Mouse (Mus musculus): Measurements from ENCODE around the gene Dnajc13.
A peak's percentile ranks its signal among the peaks of the same experiment; 100 is the strongest.

The Dnajc13 gene

DNA sequence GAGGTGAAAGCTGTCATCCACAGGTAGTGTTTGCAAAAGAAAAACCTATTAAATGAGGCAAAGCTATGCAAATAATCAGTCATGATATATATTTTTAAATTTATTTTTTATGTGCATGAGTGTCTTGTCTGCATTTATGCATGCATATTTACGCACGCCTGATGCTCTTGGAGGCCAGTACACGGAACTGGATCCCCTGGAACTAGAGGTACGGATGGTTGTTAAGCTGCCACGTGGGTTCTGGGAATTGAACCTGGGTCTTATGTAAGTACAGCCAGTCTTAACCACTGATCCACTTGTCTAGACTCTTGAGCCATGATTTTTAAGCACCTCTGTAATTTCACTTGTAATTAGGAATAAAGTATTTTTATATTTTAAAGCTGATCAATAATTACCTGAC, 79.5 kb downstream of the Dnajc13 start:
- DNase-seq (ENCODE audit: low spot score) = no peak

DNA sequence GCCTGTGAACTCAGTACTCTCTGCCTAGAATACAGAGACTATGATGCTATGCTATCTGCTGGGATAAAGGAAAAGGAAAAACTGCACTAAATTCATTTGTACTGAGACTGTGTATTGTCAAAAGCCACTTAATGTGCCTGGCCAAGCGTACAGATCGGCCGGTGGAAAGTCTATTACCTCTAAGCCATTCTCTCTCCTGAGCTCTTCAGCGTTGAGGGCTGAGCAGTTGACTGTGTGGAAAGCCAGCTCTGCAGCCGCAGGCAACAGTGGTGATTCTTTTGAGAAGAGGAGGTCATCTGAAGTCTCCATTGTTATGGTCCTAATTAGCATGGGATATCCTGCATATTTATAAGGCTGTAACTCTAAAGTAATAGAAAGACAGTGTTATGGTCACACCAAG, 80.4 kb downstream of the Dnajc13 start:
- DNase-seq (ENCODE audit: low spot score) = no peak

DNA sequence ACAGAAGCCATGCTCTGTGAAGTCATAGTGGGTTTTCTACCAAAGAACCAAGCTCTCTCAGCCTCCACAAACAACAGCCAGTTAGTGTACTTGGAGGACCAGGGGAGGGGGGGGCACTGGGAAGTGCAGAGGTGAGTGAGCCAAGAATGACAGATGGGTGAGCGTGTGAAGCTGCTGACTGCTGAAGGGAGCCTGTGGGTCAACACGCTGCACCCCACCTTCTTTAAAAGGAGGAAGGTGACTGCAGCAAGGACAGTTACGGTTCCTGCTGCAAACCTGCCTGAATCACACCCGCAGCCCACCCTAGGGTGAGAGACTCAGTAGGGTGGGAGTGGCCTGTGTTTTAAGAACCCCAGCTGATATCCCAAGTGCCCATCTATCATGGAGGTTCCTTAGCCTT, 81.1 kb downstream of the Dnajc13 start:
- DNase-seq (ENCODE audit: low spot score) = no peak

DNA sequence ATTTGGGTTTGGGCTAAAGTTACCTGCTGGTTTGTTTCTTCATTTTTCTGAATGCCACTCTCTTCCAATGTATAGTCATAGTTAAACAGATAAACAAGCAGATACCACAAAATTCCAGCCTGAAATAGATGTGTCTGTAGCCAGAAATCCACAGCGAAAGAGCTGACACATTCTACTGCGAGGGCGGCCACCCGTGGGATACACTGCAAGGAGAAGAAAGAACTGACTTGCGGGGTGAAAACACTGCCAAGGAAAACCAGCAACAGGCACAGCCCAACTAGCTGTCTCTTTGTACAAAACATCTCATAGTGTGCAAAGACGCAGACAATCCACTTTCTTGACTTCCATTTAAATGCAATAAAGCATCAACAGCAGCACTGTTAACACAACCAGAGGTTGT, 82.7 kb downstream of the Dnajc13 start:
- DNase-seq (ENCODE audit: low spot score) = peak; percentile 43

DNA sequence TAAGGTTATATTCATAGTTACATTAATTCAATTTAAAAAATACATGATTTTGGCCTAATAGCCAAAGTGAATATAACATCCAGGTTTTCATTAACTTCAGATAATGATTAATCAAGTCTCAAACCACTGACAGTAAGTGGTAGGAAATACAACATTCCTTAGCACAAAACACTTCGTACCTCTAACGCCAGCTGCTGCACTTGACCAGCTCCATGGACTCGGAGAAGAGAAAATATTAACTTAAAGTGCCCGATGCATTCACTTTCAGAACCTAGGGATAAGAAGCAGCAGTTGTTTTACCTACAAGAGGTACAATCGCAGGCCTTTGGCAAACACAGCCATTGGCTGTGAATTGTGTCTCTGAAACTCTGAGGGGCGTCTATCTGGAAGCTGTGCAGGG, 90.4 kb downstream of the Dnajc13 start:
- no peak for DNase-seq (ENCODE audit: low spot score)

DNA sequence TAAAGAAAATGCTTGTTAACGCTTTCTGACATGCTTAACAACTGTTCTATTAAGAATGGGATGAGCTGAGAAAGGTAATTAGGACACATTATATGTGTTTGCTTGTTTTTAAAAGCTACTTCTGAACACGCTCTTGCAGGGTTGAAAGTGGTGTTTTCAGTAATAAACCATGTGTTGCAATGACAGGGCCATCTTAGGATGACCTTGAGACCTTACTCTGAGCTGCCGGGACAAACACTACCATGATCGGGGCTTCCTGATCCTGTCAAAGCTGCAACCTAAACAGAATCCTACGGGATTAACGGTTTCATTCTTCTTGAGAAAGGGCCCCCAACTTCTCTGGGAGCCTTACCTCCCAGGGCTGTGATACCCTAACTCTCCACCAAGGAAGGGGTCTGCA, 91.1 kb downstream of the Dnajc13 start:
- no peak for DNase-seq (ENCODE audit: low spot score)

DNA sequence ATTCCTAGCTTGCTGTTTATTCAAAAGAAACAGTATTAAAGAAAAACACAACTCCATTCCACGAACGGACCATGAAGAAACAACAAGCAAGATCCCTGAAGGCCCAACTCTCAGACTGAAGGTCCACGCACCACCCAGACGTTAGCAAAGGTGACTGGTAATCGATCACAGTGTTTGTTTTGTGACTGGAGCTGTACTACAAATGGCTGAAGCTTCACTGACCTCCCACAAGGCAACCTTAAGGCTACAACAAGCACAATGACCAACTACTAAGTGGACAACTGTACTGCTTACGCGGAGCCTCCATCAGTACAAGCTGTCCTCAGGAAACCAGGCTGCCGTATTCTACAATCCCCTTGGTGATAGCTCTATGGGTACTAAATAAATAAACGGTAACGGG, 92.7 kb downstream of the Dnajc13 start:
- no peak for DNase-seq (ENCODE audit: low spot score)

DNA sequence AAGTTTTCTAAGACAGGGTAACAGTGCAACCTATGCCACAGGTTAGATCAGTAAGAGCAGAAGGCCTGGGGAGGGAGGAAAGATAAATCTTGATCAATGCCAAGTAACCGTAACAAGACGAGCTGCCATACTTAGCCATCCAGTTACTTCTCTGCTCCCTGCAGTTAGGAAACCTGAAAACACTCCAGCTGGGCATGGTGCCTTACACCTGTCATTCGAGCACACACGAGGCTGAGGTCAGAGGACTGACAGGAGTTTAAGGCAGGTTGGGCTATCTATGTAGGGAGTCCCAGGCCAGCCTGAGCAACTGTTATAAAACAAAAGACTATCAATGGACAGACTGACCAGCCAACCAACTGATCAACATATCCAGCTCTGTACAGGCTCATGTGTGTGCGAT, 96.8 kb downstream of the Dnajc13 start:
- no peak for DNase-seq (ENCODE audit: low spot score)

DNA sequence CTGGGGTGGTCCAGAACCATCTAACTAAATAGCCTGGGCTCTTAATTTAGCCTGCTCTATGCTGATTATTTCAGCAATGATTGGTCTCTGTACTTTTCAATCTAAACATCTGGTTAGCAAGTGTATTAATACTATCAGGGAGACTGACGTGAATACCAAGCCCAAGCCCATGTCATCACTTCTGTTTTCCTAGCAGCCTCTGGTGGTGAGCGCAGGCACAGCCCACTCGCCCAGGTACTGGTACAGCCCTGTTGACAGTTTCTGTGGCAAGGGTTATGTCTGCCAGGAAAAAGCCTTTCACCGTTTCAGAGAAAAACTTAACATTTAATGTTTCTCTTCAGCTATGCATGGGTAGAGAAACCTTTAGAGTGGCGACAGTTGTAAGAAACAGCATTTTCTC, 98.5 kb downstream of the Dnajc13 start:
- DNase-seq (ENCODE audit: low spot score) = no peak

DNA sequence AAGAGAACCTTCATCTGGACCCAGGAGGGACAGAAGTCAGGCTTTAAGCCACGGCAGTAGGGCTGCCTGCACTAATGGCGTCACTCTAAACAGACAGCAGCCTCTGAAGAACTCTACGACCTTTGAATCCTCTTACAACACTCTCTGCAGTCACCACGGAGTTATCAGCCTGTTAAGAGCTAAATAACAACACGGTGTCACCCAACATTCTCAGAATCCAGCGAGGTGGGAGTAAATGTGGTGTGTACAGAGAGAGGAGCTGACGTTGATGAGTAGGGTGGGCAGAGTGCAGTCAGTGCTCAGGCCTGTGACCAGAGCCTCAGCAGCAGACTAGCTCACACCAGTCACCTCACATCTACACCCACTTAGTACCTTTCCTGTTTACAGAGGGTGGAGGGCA, 101.6 kb downstream of the Dnajc13 start:
- DNase-seq (ENCODE audit: low spot score) = no peak

DNA sequence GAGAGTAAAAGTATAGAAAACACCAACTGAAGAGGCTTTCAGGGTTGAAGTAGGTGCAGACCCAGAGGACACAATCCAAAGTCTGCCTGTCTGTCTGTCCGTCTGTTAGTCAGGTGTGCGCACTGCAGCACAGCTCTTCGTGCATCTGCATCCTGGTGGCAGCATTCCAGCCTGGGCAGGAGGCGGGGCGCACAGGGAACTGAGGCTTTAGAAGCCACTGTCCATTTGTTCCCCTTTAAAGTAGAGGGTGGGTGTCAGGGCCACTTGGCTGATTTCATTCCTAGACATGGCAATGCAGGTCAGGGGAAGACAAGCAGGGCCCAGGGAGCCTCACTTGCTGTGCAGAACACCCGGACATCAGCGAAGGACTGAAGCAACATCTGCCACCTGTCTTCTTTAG, 105.4 kb downstream of the Dnajc13 start:
- DNase-seq (ENCODE audit: low spot score) = no peak

DNA sequence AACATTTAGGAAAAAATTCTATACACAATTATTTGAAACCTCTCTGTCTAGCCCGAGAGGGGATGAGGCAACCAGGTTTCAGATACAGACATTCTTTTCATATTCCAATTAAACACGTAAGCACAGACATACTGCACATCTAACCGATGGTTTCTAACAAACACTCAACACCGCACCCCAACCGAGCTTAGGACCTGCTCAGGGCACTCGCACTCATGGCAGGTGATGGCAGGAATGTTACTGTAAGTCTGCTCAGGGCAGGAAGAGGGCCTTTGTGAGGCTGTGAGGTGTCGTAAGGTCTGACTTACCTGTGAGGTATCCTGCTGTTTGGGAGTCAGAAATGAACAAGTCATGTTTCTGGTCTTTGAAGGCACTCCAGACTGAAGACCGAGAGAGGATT, 106.2 kb downstream of the Dnajc13 start:
- no peak for DNase-seq (ENCODE audit: low spot score)

DNA sequence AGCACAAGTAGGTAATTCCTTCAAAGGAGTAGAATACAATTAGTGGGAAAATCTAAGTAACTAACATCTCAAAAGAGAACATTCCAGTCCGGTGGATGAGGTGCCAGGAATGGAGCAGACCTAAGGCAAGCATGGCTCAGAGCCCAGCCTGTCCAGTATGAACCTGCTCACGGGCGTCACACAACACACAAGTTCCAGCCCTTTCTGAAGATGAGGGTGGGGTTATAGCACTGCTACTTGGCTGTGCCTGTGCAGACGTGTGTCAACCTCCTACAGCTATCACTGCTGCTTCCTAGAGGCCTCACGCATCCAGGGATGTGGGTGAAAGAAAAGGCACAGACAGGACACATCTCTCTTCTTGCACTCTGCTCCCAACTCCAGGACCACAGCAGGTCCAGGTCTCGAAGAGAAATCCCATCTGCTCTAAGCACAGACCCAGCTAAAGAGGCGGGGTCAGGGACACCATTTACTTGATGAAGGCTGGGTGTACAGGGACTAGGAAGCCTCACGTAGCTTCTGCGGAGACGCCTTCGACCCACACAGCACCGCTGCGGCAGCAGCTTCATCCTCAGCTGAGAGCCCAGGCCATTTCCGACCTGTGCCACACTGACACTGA, 107.5 kb downstream of the Dnajc13 start:
- DNase-seq (ENCODE audit: low spot score) = no peak

DNA sequence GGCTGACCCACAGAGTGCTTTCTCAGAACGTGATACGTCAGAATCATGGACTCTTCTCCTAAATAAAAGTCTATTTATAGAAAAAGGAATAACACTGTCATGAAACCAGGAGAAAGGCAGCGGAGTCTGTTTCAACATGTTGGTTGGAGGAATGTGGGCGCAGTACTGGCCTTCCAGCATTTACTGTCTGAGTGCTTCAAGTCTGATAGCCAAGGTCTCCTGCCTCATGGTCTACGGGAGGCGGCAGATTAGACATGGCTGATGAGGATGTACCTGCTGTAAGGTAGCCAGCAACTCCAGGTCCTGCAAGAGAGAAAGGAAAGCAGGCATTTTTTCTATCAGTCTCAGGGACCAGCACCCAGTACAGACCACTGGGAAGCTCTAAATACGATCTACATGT, 110.6 kb downstream of the Dnajc13 start:
- DNase-seq (ENCODE audit: low spot score) = no peak

DNA sequence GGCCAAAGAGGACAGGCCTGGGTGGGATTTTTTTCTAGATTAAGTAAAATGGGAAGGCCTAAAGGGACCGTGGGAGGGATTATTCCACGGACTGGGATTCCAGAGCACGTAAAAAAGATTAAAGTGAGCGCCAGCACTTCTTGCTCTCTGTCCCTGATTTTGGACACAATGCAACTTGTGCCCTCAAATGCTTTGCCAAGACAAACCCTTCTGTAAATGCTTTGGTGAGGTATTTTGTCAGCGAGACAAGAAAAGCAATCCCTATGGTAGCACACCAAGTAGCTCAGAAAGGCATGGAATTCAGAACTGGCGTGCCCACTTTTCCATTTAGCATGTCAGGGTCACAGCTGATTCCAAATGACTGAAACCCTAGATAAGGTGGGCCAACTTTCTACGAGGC, 113.8 kb downstream of the Dnajc13 start:
- DNase-seq (ENCODE audit: low spot score) = no peak

DNA sequence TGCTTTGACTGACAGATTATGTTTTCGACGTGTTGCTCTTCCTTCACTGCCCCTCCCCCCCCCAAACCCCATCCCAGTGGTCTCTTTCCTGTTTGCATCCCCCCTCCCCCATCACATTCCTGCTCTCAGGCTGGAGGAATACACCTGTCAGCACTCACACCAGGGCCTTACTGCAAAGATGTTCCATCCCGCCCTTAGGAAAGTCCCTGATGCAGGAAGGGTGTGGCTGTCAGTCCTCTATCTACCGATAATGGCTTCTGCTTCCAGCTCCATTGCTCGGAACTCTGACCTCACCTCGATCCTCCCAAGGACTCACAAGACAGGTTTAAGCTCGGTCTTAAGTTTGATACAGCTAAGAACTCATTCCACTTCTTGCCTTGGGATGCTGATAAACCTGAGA, 116.0 kb downstream of the Dnajc13 start:
- no peak for DNase-seq (ENCODE audit: low spot score)

DNA sequence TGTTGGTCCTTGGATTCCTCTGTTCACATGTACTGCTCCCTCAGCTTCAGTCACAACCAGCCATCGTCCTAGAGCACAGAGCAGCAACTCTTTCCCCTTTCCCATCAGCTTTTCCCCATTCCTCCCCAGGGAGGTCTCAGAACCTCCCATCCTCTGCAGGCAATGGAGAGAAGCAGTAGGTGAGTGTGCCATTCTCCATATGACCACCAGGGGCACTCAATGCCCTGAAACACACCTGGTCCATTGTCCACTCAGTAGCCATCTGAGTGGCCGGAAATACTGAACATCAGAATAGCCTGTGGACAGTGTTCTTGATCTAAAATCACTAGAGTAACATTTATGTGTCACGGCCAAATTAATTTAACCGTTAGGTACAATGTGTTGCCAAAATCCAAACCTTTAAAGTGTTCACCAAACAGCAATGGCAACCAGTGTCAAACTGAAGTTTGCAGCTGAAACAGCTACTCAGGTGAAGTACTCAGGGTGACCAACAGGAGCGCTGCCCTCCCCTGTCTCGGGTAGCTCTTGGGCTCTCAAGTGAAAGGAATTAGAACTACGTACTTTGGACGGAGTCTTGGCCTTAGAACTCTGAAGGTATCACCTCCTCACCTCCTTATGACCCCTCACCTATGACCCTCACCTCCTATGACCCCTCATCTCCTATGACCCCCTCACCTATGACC, 118.3 kb downstream of the Dnajc13 start:
- DNase-seq (ENCODE audit: low spot score) = no peak

DNA sequence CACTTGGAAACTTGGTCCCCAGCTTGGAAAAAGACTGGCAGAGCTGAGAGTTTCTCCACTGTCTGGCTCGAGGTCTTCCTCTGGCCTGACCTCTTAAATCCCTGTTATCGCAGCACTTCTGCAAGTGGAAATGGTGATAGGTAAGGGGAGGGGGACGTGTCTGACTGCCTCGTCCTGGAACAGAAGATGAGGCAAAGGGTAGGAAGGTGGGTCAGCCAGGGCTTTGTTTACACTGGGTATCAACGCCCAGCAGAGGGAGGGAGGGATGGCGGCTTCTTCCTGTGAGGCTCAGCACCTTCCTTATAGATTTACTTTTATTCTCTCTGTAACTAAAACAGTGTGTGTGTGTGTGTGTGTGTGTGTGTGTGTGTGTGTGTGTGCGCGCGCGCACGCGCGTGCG, 119.9 kb downstream of the Dnajc13 start:
- DNase-seq (ENCODE audit: low spot score) = no peak

DNA sequence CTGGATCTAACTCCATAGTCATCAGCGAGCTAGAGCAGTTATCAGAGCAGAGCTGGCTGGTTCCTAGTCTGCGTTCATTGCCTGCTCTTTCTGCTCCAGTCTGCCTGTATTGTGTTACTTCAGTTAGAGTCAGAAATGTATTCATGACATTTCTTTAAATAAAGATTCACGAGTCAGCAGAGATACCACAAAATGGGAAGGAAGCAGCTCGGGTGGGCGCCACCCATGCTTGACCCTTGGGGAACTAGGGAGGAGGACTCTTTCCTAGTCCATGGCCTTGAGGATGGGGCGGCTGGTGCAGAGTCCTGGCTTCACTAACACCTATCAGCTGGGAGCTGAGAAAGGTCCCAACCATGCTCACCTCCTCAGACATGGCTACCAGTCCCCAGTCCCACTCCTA, 122.4 kb downstream of the Dnajc13 start:
- no peak for DNase-seq (ENCODE audit: low spot score)

DNA sequence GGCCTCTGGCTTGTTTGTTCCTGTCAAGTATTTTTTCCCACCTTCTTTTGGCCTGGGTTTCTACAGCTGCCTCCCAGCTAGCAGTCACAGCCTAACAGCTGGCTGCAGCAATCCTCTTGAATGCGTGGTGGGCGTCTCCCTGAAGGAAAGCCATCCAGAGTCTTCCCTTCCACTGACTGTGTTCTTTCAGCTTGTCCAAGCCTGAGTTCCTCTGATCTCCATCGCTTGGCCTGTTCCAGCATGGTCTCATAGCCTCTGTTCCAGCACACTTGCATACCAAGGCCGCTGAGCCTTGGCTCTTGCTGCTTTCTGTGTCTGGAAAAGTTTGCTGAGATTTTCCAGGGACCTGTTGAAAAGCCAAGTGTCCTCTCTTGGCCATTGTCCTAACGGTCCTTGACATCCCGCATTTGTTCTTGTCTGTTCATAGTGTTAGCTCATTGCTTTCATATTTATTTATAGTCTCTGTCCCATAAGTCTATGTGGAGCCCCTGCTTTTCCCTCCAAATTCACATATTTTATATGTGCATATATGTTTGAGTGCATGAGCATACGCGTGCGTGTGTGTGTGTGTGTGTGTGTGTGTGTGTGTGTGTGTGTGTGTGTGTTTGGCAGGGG, 132.5 kb downstream of the Dnajc13 start:
- DNase-seq (ENCODE audit: low spot score) = no peak

DNA sequence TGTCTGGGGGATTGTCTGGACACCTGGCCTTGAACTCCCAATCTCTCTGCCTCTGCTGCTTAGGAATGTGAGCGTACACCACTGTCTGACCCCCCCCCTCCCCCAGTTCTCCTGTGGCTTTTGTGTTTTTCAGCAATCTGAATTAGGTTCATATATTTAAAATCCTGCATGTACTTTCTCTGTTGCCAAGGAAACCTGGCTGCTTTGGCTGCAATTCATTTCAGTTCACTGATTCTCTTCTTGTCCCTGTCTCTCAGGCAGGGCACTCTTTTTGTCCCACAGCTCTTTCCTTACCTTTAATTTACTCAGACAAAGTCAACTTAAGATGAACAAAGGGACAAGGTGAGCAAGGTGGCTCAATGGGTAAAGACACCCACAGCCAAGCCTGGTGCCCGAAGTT, 134.6 kb downstream of the Dnajc13 start:
- peak; percentile 8 for DNase-seq (ENCODE audit: low spot score)

DNA sequence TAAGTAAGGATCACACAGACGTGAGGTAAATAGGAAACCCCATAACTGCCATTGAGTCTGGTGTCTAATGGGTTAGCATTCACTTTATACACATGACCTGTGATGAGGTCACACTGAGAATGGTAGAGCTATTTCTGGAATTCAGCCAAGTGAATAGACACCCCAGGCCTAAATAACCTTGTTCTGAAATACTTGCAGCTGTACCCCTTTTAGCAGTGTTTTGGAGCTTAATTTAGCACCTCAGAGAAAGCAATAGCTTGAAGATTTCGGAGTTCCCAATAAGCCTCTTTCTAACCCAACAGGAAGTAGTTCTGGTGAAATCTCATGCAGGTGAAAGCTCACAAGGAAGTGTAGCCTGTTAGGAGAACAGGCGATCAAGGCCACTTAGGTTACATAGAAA, 135.9 kb downstream of the Dnajc13 start, which contains the start of gene Ackr4:
Gene Ackr4 (minus strand): TSS at position 101 of the 400 bp plus-strand sequence.
- DNase-seq (ENCODE audit: low spot score) = no peak

DNA sequence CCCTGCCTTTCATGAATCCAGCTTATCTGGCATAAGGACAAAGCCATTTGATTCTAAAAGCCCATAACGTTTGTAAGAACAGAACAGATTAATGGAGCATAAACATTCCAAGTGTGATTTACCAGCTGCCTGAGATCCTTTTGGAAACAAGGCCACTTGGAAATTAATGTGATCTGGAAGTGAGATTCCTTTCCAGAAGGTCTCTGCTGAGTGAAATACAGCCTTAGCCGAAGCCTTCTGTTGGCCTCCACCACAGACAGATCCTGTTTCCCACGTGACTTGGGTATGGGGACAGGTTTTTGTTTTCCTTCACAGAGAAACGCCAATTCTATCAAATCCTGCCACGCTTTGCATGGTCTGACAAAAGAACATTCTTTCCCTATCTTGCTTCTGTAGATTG, 139.1 kb downstream of the Dnajc13 start:
- no peak for DNase-seq (ENCODE audit: low spot score)

DNA sequence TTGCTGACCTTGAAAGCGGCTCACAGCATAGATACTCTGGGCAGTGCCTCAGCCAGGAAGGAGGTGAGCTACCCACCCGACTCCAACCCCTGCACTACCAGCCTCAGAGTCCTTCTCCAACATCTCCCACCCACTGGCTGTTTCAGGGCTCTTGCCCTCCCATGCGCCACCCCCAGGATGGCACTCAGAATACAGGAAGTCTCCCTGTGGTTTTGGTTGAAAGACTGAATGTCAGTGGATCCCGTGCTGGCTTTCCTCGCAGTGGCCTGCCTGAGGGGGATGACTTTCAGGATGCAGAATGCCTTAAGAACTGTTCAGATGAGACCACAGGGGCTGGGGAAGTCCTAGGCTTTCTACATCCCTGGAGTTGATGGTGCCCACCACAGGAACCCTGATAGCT, 139.6 kb downstream of the Dnajc13 start:
- no peak for DNase-seq (ENCODE audit: low spot score)

Data from left cerebral cortex, adult 11 months (tissue).